Mouse (Mus musculus) hindbrain, embryonic 16.5 days (tissue): ENCODE results near the gene Rprd1b. TPM values are rescaled to one million over a fixed set of nuclear protein-coding genes. Genes with fewer than 3 reads are reported as not detected.

ENCODE experiments used
- ATAC-seq: fragments of 200-750 bp; cut with Nextera tagmentation; 2 replicates; pipeline ENCODE4 v1.8.0; 2017; ENCODE audit warnings: moderate TSS enrichment, moderate library complexity
- H3K27ac ChIP-seq: fragments of 300-500 bp; sonication (generic); 2 replicates; pipeline ENCODE4 v1.5.1; 2014; ENCODE audit warnings: low read depth, mild to moderate bottlenecking, control low read depth, low read length, moderate library complexity
- H3K27me3 ChIP-seq: fragments of 300-500 bp; sonication (generic); replicated peaks from 2 replicates; pipeline ENCODE4 v1.6.1; 2014; ENCODE audit warnings: low read length; ENCODE audit not compliant: control insufficient read depth, insufficient read depth
- H3K36me3 ChIP-seq: fragments of 300-500 bp; sonication (generic); 2 replicates; pipeline ENCODE4 v1.6.1; 2014; ENCODE audit warnings: mild to moderate bottlenecking, low read length, moderate library complexity, mixed read lengths; ENCODE audit not compliant: control insufficient read depth, insufficient read depth
- H3K4me1 ChIP-seq: fragments of 300-500 bp; sonication (generic); 2 replicates; pipeline ENCODE4 v1.6.1; 2014; ENCODE audit warnings: low read depth, low read length; ENCODE audit not compliant: control insufficient read depth, insufficient read depth
- H3K4me2 ChIP-seq: fragments of 300-500 bp; sonication (generic); 2 replicates; pipeline ENCODE4 v1.6.1; 2014; ENCODE audit warnings: mild to moderate bottlenecking, low read length, control low read depth, moderate library complexity
- H3K4me3 ChIP-seq: fragments of 300-500 bp; sonication (generic); 2 replicates; pipeline ENCODE4 v1.5.1; 2014; ENCODE audit warnings: mild to moderate bottlenecking, low read length, control low read depth, moderate library complexity
- H3K9ac ChIP-seq: fragments of 300-500 bp; sonication (generic); 2 replicates; pipeline ENCODE4 v1.6.1; 2014; ENCODE audit warnings: low read depth, mild to moderate bottlenecking, control low read depth, low read length, moderate library complexity
- H3K9me3 ChIP-seq: fragments of 300-500 bp; sonication (generic); 2 replicates; pipeline ENCODE4 v1.6.1; 2014; ENCODE audit warnings: mild to moderate bottlenecking, low read length, moderate library complexity; ENCODE audit not compliant: control insufficient read depth
- WGBS: fragments of 180-500 bp; shearing (Covaris S2); extraction: QIAGEN DNeasy Blood & Tissue Kit; methylation state at CpG from one replicate; pipeline ENCODE4 v1.1.7; 2014; 5-methylcytosine and 5-hydroxymethylcytosine counted together
- polyA plus RNA-seq: library from polyadenylated mRNA; unstranded; fragments of >200 nt; fragmentation: Nextera tagmentation; extraction: Ambion mirVana; gene quantifications from 2 replicates; pipeline ENCODE4 v1.2.1, GENCODE M21; 2015

Gene Rprd1b
- polyA plus RNA-seq, 1 experiment from 2014 or later: 30.0 TPM

- ATAC-seq: no peak
Observed at GRCm38 (mm10) chr2:158180797-158181196, 152.5 kb downstream of the Rprd1b start.

More at GRCm38 (mm10) chr2:158180797-158181196, 152.5 kb downstream of the Rprd1b start:
- Histone ChIP-seq H3K9ac (no peak overlapping the region), H3K9me3 (no peaks in the 10 kb centered on the region), H3K4me1 (peaks cover 20% of the 10 kb centered on the region), H3K27me3 (no peaks in the 10 kb centered on the region), H3K27ac (peak overlapping the region; percentile 82; the same call in 1 of the 2 replicates), H3K4me2 (no peak overlapping the region), H3K36me3 (no peaks in the 10 kb centered on the region), H3K4me3 (no peak overlapping the region)
- WGBS: 45% methylated on average over 9 of the region's 9 CpGs

Other genes starting within 250 kb of the Rprd1b start
- gene Vstm2l, start 113.8 kb upstream of the Rprd1b start, polyA plus RNA-seq: 9.5 and 20.7 TPM in 2 replicates
- 16.4 and 19.3 TPM in 2 replicates for gene Tti1, start 64 bp upstream of the Rprd1b start, polyA plus RNA-seq
- 7.9 and 11.4 TPM in 2 replicates for gene Tgm2, start 117.9 kb downstream of the Rprd1b start, polyA plus RNA-seq
- 1.9 and 2.1 TPM in 2 replicates for gene D630003M21Rik, start 200.7 kb downstream of the Rprd1b start, polyA plus RNA-seq
- not detected in 2 replicates for gene Bpi, start 229.6 kb downstream of the Rprd1b start, polyA plus RNA-seq